Mouse (Mus musculus): Measurements from ENCODE around the gene Sft2d1. TPM values are rescaled to one million over a fixed set of nuclear protein-coding genes. Genes with fewer than 3 reads are reported as not detected.
A peak's percentile ranks its signal among the peaks of the same experiment; 100 is the strongest.
"Not testable (repeated sequence)": the region's sequence is repeated elsewhere in the genome, so short reads cannot be mapped to it uniquely, and the experiment has no call there.

Gene Sft2d1
- polyA plus RNA-seq, 1 experiment = not detected

GRCm38 (mm10) chr17:8313976-8314375, 3.1 kb downstream of the Sft2d1 start:
- Histone ChIP-seq H3K4me1 (ENCODE audit: control insufficient read depth, insufficient read depth, low read length) (peaks cover 10% of the 10 kb centered on the region), H3K4me3 (ENCODE audit: insufficient read depth, low read depth, low read length) (no peak overlapping the region), H3K27ac (ENCODE audit: insufficient read depth, low read depth, low read length) (no peak overlapping the region)
- TF ChIP-seq CTCF (IDR thresholded peaks at IDR 0.05; ENCODE audit: insufficient read depth, low read depth, low read length) (no peak), POLR2A (IDR thresholded peaks at IDR 0.05; ENCODE audit: insufficient read depth, low read depth, low read length) (no peak)
- WGBS = 90% methylated on average over 3 of the region's 3 CpGs

GRCm38 (mm10) chr17:8316251-8316650, 5.3 kb downstream of the Sft2d1 start:
- TF ChIP-seq CTCF (IDR thresholded peaks at IDR 0.05; ENCODE audit: insufficient read depth, low read depth, low read length) (no peak), POLR2A (IDR thresholded peaks at IDR 0.05; ENCODE audit: insufficient read depth, low read depth, low read length) (no peak)
- H3K4me1 ChIP-seq (ENCODE audit: control insufficient read depth, insufficient read depth, low read length) = peaks cover 13% of the 10 kb centered on the region
- WGBS = 96% methylated on average over 1 of the region's 1 CpGs
- no peak overlapping the region for H3K4me3 ChIP-seq (ENCODE audit: insufficient read depth, low read depth, low read length)
- no peak overlapping the region for H3K27ac ChIP-seq (ENCODE audit: insufficient read depth, low read depth, low read length)

GRCm38 (mm10) chr17:8326877-8327276, 16.0 kb downstream of the Sft2d1 start:
- not testable (repeated sequence) for H3K27ac ChIP-seq (ENCODE audit: insufficient read depth, low read depth, low read length); H3K4me3 ChIP-seq (ENCODE audit: insufficient read depth, low read depth, low read length); H3K4me1 ChIP-seq (ENCODE audit: control insufficient read depth, insufficient read depth, low read length)
- WGBS = 83% methylated on average over 10 of the region's 11 CpGs

- no peak for TF ChIP-seq POLR2A (IDR thresholded peaks at IDR 0.05; ENCODE audit: insufficient read depth, low read depth, low read length)
- TF ChIP-seq CTCF (IDR thresholded peaks at IDR 0.05; ENCODE audit: insufficient read depth, low read depth, low read length) = no peak
- Histone ChIP-seq H3K4me3 (ENCODE audit: insufficient read depth, low read depth, low read length) (no peak overlapping the region), H3K27ac (ENCODE audit: insufficient read depth, low read depth, low read length) (no peak overlapping the region), H3K4me1 (ENCODE audit: control insufficient read depth, insufficient read depth, low read length) (no peaks in the 10 kb centered on the region)
- WGBS = 74% methylated on average over 7 of the region's 7 CpGs
Observed at GRCm38 (mm10) chr17:8328511-8329174, 17.7 kb downstream of the Sft2d1 start.

GRCm38 (mm10) chr17:8330602-8331001, 19.7 kb downstream of the Sft2d1 start:
- no peak overlapping the region for H3K27ac ChIP-seq (ENCODE audit: insufficient read depth, low read depth, low read length)
- H3K4me1 ChIP-seq (ENCODE audit: control insufficient read depth, insufficient read depth, low read length) = no peaks in the 10 kb centered on the region
- WGBS = 77% methylated on average over 5 of the region's 5 CpGs
- H3K4me3 ChIP-seq (ENCODE audit: insufficient read depth, low read depth, low read length) = no peak overlapping the region
- no peak for TF ChIP-seq POLR2A (IDR thresholded peaks at IDR 0.05; ENCODE audit: insufficient read depth, low read depth, low read length)
- no peak for TF ChIP-seq CTCF (IDR thresholded peaks at IDR 0.05; ENCODE audit: insufficient read depth, low read depth, low read length)

GRCm38 (mm10) chr17:8337159-8337558, 26.3 kb downstream of the Sft2d1 start, which contains the start of gene Prr18:
TSS of gene Prr18 (plus strand) at chr17:8337459.
- H3K27ac ChIP-seq (ENCODE audit: insufficient read depth, low read depth, low read length); H3K4me3 ChIP-seq (ENCODE audit: insufficient read depth, low read depth, low read length): not testable (repeated sequence)
- peaks cover 17% of the 10 kb centered on the region for H3K4me1 ChIP-seq (ENCODE audit: control insufficient read depth, insufficient read depth, low read length)
- WGBS = 92% methylated on average over 1 of the region's 5 CpGs

- TF ChIP-seq POLR2A (IDR thresholded peaks at IDR 0.05; ENCODE audit: insufficient read depth, low read depth, low read length) = no peak
- no peak for TF ChIP-seq CTCF (IDR thresholded peaks at IDR 0.05; ENCODE audit: insufficient read depth, low read depth, low read length)
- Histone ChIP-seq H3K4me1 (ENCODE audit: control insufficient read depth, insufficient read depth, low read length) (peaks cover 21% of the 10 kb centered on the region), H3K27ac (ENCODE audit: insufficient read depth, low read depth, low read length) (peak overlapping the region; percentile 22; the same call in 1 of the 2 replicates), H3K4me3 (ENCODE audit: insufficient read depth, low read depth, low read length) (peak overlapping the region; percentile 61)
- WGBS = 21% methylated on average over 8 of the region's 8 CpGs
Observed at GRCm38 (mm10) chr17:8339666-8340374, 28.9 kb downstream of the Sft2d1 start.

GRCm38 (mm10) chr17:8340407-8341359, 29.8 kb downstream of the Sft2d1 start:
- 1% methylated on average over 76 of the region's 92 CpGs for WGBS
- peak overlapping the region; percentile 22 for H3K27ac ChIP-seq (ENCODE audit: insufficient read depth, low read depth, low read length)
- peaks cover 21% of the 10 kb centered on the region for H3K4me1 ChIP-seq (ENCODE audit: control insufficient read depth, insufficient read depth, low read length)
- peak overlapping the region; percentile 61 for H3K4me3 ChIP-seq (ENCODE audit: insufficient read depth, low read depth, low read length)
- TF ChIP-seq CTCF (IDR thresholded peaks at IDR 0.05; ENCODE audit: insufficient read depth, low read depth, low read length) = no peak
- TF ChIP-seq POLR2A (IDR thresholded peaks at IDR 0.05; ENCODE audit: insufficient read depth, low read depth, low read length) = no peak

All from olfactory bulb, adult 2 months (tissue).